ENCODE assay signal across 21 mouse cellular contexts in genomic region chr9:124143678-124144077, GRCm38 (mm10). TPM values are rescaled to one million over a fixed set of nuclear protein-coding genes. Genes with fewer than 3 reads are reported as not detected.
DNase-seq lines count a peak whose midpoint lies in the region; ATAC-seq and TF ChIP-seq lines count a peak whose summit lies in the region.
"Had no signal": no experiment of that assay in that cellular context is flagged by ENCODE, and none has a peak within 500 bp of the region (broad histone marks: within the 10 kb centered on the region; RNA-seq: fewer than 3 reads in every experiment).

No protein-coding gene starts in this region.

- TF ChIP-seq POLR2A in kidney, adult 2 months (IDR thresholded peaks at IDR 0.05; ENCODE audit: low read depth, low read length): no peak

- no peaks in the 10 kb centered on the region for H3K9me3 ChIP-seq in midbrain, embryonic 15.5 days
- no peaks in the 10 kb centered on the region for H3K9me3 ChIP-seq in forebrain, embryonic 14.5 days (replicated peaks; ENCODE audit: control insufficient read depth, low read length)
- H3K9me3 ChIP-seq: embryonic facial prominence, embryonic 12.5 days; intestine, embryonic 15.5 days; neural tube, embryonic 15.5 days had no signal

- H3K27me3 ChIP-seq in kidney, adult 2 months (replicated peaks; ENCODE audit: control insufficient read depth, insufficient read depth, low read length): no peaks in the 10 kb centered on the region; the same call in 1 of the 2 replicates
- H3K27me3 ChIP-seq in midbrain, embryonic 15.5 days (replicated peaks): no peaks in the 10 kb centered on the region
- no peaks in the 10 kb centered on the region for H3K27me3 ChIP-seq in forebrain, embryonic 14.5 days (replicated peaks; ENCODE audit: control insufficient read depth, insufficient read depth, low read length)
- H3K27me3 ChIP-seq: embryonic facial prominence, embryonic 12.5 days; intestine, embryonic 15.5 days; neural tube, embryonic 15.5 days had no signal

- H3K4me3 ChIP-seq in kidney, adult 2 months (ENCODE audit: insufficient read depth, low read depth, low read length): no peak overlapping the region
- H3K4me3 ChIP-seq in midbrain, embryonic 15.5 days: no peak overlapping the region
- no peak overlapping the region for H3K4me3 ChIP-seq in forebrain, embryonic 14.5 days (ENCODE audit: low read depth, low read length)
- H3K4me3 ChIP-seq: embryonic facial prominence, embryonic 12.5 days; intestine, embryonic 15.5 days; left cerebral cortex, adult 2 months; neural tube, embryonic 15.5 days had no signal

- H3K4me2 ChIP-seq in midbrain, embryonic 15.5 days: no peak overlapping the region
- no peak overlapping the region for H3K4me2 ChIP-seq in forebrain, embryonic 14.5 days (ENCODE audit: low read length)
- H3K4me2 ChIP-seq: embryonic facial prominence, embryonic 12.5 days; intestine, embryonic 15.5 days; neural tube, embryonic 15.5 days had no signal

- DNase-seq in kidney, adult 2 months: peak; percentile 28
- DNase-seq in kidney, postnatal 10 days: no peak
- peak; percentile 76 for DNase-seq in A20 (ENCODE audit: low read depth, low spot score)
- DNase-seq in monocyte, adult 2 months (ENCODE audit: low read depth in 1 of 2, low spot score in 2 of 2): peak; percentile 42
- no peak for DNase-seq in urinary bladder, postnatal 10 days (ENCODE audit: low spot score)
- no peak for DNase-seq in forebrain, embryonic 14.5 days (ENCODE audit: low spot score)
- DNase-seq: adrenal gland, postnatal 14 days; cerebellum, adult 8-10 months; gastrocnemius, postnatal 25 days; heart, postnatal 4 days; kidney, postnatal 36 days; thymus, postnatal 36 days had no signal

- H3K4me1 ChIP-seq in kidney, adult 2 months (ENCODE audit: control insufficient read depth, insufficient read depth, low read length): no peaks in the 10 kb centered on the region
- H3K4me1 ChIP-seq in midbrain, embryonic 15.5 days: no peaks in the 10 kb centered on the region
- H3K4me1 ChIP-seq in forebrain, embryonic 14.5 days (ENCODE audit: control insufficient read depth, insufficient read depth, low read length): no peaks in the 10 kb centered on the region
- H3K4me1 ChIP-seq: embryonic facial prominence, embryonic 12.5 days; intestine, embryonic 15.5 days; neural tube, embryonic 15.5 days had no signal

- WGBS in kidney, adult 2 months: 70% methylated on average over 1 of the region's 1 CpGs
- 90% methylated on average over 1 of the region's 1 CpGs for WGBS in midbrain, embryonic 15.5 days
- WGBS in forebrain, embryonic 14.5 days: 95% methylated on average over 1 of the region's 1 CpGs

- TF ChIP-seq CTCF in kidney, adult 2 months (conservative IDR thresholded peaks at IDR 0.05; ENCODE audit: insufficient read depth, insufficient read length, low read depth, low read length): no peak

- ATAC-seq in common myeloid progenitor, adult 5-6 weeks (replicated peaks; ENCODE audit: low read depth, poor library complexity, severe bottlenecking): peak; percentile 93
- no peak for ATAC-seq in midbrain, embryonic 15.5 days (replicated peaks)
- ATAC-seq in forebrain, embryonic 14.5 days: no peak
- ATAC-seq: hindbrain, embryonic 16.5 days; intestine, embryonic 15.5 days; lung, postnatal 0 days; midbrain, embryonic 16.5 days had no signal

- H3K36me3 ChIP-seq in kidney, adult 2 months (ENCODE audit: control insufficient read depth, insufficient read depth, low read length): no peaks in the 10 kb centered on the region
- no peaks in the 10 kb centered on the region for H3K36me3 ChIP-seq in midbrain, embryonic 15.5 days (replicated peaks)
- no peaks in the 10 kb centered on the region for H3K36me3 ChIP-seq in forebrain, embryonic 14.5 days (ENCODE audit: control insufficient read depth, insufficient read depth, low read length)
- H3K36me3 ChIP-seq: embryonic facial prominence, embryonic 12.5 days; intestine, embryonic 15.5 days; neural tube, embryonic 15.5 days had no signal

- no peak overlapping the region for H3K27ac ChIP-seq in kidney, adult 2 months (ENCODE audit: insufficient read depth, low read depth, low read length)
- H3K27ac ChIP-seq in midbrain, embryonic 15.5 days: no peak overlapping the region
- no peak overlapping the region for H3K27ac ChIP-seq in forebrain, embryonic 14.5 days (ENCODE audit: low read depth, low read length)
- H3K27ac ChIP-seq: embryonic facial prominence, embryonic 12.5 days; intestine, embryonic 15.5 days; left cerebral cortex, adult 2 months; neural tube, embryonic 15.5 days had no signal

- H3K9ac ChIP-seq in midbrain, embryonic 15.5 days: no peak overlapping the region
- H3K9ac ChIP-seq in forebrain, embryonic 14.5 days (ENCODE audit: low read length): no peak overlapping the region
- H3K9ac ChIP-seq: embryonic facial prominence, embryonic 12.5 days; intestine, embryonic 15.5 days; neural tube, embryonic 15.5 days had no signal

RNA-seq across cellular contexts. Expression of gene Ccr5, which starts 22.3 kb away (rescaled TPM):
- 0.88 and 1.3 TPM in 2 replicates for polyA plus RNA-seq in kidney, adult 2 months (2012; rRNA removed)
- 0.37 and 0.53 TPM in 2 replicates for total RNA-seq in common myeloid progenitor, adult 5-6 weeks (2017)
- polyA plus RNA-seq in midbrain, embryonic 15.5 days (2015; fragmentation: Nextera tagmentation; extraction: Ambion mirVana): 0.79 and 1.3 TPM in 2 replicates
- 0.68 and 0.74 TPM in 2 replicates for polyA plus RNA-seq in forebrain, embryonic 14.5 days (2014; fragmentation: Nextera tagmentation; extraction: Ambion mirVana)

RNA-seq across cellular contexts. Expression of gene Ccr2, which starts 41.9 kb away (rescaled TPM):
- 1.4 and 2.1 TPM in 2 replicates for polyA plus RNA-seq in kidney, adult 2 months (2012; rRNA removed)
- 47.1 and 48.6 TPM in 2 replicates for total RNA-seq in common myeloid progenitor, adult 5-6 weeks (2017)
- polyA plus RNA-seq in midbrain, embryonic 15.5 days (2015; fragmentation: Nextera tagmentation; extraction: Ambion mirVana): 0.26 and 0.32 TPM in 2 replicates
- polyA plus RNA-seq in forebrain, embryonic 14.5 days (2014; fragmentation: Nextera tagmentation; extraction: Ambion mirVana): 0.12 and 0.22 TPM in 2 replicates
- polyA plus RNA-seq: midbrain, embryonic 16.5 days had no signal

Comparison
In these comparisons a context has a peak if more than half of its experiments do, and no peak if none do; other contexts are left out.
1. DNase-seq: peak in kidney, adult 2 months (single experiment), A20 (single experiment) and monocyte, adult 2 months (2 of 2); none in kidney, postnatal 10 days (single experiment), urinary bladder, postnatal 10 days (single experiment) and forebrain, embryonic 14.5 days (single experiment).